Mouse (Mus musculus): Measurements from ENCODE around the gene Dda1.

Gene Dda1

DNA sequence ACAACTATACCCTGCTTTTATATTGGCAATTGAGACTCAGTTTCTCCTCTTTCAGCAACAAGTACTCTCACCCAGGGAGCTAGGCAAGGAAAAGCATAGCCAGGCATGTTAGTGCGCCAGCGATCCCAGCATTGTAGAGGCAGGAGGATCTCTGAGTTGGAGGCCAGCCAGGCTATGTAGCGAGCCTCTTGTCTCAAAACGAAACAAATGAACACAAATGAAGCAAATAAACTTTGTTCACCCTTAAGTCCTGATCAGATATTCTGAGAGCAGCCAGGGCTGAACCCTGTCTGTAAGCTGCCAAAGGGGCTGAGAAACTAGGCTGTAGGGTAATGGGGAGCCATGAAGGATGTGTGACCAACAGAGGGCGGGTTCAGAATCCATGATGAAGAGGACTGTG is 26.8 kb downstream of the Dda1 start:
- no peak for DNase-seq (ENCODE audit: low read depth, low spot score)

DNA sequence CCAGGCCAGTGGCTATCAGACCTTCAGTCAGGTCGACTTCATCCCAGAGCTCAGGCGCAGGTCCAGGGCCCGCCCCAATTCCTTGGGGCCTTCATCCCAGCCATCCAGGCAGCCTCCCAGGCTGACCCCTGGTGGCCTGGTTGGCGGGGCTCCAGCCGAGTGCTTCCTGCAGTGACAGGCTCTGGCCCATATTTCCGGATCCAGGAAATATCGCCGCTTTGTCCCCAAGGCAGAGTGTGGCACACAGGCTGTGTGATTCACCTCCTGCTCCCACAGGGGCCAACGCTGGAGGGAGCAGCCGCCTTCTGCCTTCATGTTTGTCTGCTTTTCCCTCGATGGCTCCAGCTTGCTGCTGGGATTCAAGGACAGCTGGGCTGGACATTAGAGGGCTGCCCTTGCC is 27.5 kb downstream of the Dda1 start:
- no peak for DNase-seq (ENCODE audit: low read depth, low spot score)

- DNase-seq (ENCODE audit: low read depth, low spot score): no peak
These were observed 28.2 kb downstream of the Dda1 start for GRCm38 (mm10) chr8:71497077-71497645.

- DNase-seq (ENCODE audit: low read depth, low spot score): peak; percentile 67
These were observed 29.0 kb downstream of the Dda1 start for GRCm38 (mm10) chr8:71497881-71498501.

DNA sequence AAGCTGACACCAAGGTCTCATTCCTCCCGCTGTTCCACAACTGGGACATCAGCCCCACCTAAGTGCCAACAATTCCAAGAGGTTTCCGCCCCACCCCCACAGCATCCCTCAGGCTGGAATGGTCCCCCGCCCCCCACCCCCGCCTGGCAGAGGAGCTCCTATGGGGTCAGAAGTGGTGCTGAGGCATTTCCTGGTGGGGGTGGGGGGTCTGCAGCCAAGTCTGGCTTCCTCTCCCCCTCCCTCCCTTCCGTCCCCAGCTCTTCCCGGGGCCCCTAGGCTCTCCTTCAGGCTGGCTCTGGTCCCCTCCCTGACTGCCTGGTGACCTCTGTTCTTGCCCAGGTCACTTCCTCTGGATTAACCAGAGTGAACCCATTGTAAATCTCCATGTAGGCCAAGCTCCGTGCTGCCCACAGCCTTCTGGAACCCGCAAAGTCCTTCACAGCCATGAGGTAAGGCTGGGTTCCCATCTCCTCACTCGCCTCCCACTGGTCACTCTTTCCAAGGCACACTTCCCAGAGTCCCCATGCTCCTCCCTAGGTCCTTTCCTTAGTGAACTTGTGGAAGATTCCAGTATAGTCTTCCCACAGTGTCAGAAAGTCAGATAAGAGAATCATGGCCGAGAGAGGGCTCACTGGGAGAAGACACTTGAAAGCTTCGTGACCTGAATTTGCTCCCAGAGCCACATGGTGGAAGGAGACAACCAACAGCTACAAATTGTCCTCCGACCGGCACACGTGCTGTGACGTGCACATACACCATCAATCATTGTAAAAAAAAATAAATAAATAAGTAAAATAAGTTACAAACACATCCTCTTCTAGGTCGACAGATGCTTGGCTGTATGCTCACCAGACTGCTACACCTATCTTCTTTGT is 30.1 kb downstream of the Dda1 start:
- DNase-seq (ENCODE audit: low read depth, low spot score): peak; percentile 76

DNA sequence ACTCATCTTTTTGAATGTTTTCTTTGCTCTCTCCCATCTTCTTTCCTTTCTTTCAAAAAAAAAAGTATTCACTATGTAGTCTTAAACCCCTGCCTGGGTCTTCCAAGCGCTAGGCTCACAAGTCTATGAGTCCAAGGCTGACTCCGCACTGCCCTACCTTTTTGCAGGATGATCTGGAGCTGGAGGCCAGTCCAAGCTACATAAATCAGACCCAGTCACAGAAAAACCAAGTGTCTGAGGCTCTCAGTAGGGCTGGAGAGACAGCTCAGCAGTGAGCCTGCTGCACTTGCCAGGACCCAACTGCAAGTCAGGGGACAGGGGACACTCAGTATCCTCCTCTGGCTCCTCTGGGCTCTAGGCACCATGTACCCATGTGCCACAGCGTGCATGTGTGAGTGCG is 35.4 kb downstream of the Dda1 start:
- no peak for DNase-seq (ENCODE audit: low read depth, low spot score)

DNA sequence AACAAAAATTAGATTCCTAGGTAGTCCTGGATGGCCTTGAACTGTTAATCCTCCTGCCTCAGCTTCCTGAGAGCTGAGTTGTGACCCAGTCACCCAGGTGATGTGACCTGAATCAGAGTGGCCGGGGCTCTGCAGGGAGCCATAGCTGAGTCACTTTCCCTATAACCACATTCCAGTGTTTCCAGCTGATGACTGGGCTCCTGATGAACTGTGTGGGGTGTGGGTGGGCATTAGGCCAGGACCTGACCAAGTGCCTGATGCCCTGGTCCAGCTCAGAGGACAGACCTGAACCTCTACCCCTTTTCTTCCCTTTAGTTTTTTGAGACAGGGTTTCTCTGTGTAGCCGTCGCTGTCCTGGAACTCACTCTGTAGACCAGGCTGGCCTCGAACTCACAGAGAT is 36.3 kb downstream of the Dda1 start:
- DNase-seq (ENCODE audit: low read depth, low spot score): no peak

- no peak for DNase-seq (ENCODE audit: low read depth, low spot score)
These were observed 37.0 kb downstream of the Dda1 start for GRCm38 (mm10) chr8:71505979-71506378.

GRCm38 (mm10) chr8:71507589-71508104 is 38.6 kb downstream of the Dda1 start:
- peak; percentile 94 for DNase-seq (ENCODE audit: low read depth, low spot score)

GRCm38 (mm10) chr8:71509316-71509715 is 40.3 kb downstream of the Dda1 start:
- no peak for DNase-seq (ENCODE audit: low read depth, low spot score)

- no peak for DNase-seq (ENCODE audit: low read depth, low spot score)
These were observed 42.6 kb downstream of the Dda1 start, which contains the start of gene Plvap for GRCm38 (mm10) chr8:71511644-71512043. TSS of gene Plvap (minus strand) at chr8:71511752.

- DNase-seq (ENCODE audit: low read depth, low spot score): no peak
These were observed 44.2 kb downstream of the Dda1 start for GRCm38 (mm10) chr8:71513018-71513754.

DNA sequence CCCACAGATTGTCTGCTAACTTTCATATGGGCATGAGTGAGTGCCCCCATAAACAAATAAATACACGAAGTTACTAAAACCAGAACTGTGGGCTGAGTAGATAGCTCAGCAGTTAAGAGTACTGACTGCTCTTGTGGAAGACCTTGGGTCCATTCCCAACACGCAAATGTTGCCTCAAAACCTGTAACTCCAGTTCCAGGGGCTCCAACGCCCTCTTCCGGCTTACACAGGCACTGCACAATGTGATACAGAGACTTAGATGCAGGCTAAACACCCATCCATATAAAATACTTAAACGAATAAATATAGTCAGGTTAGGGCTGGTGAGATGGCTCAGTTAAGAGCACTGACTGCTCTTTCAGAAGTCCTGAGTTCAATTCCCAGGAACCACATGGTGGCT is 46.0 kb downstream of the Dda1 start:
- DNase-seq (ENCODE audit: low read depth, low spot score): peak; percentile 67

- no peak for DNase-seq (ENCODE audit: low read depth, low spot score)
These were observed 47.8 kb downstream of the Dda1 start for GRCm38 (mm10) chr8:71516786-71517185.

DNA sequence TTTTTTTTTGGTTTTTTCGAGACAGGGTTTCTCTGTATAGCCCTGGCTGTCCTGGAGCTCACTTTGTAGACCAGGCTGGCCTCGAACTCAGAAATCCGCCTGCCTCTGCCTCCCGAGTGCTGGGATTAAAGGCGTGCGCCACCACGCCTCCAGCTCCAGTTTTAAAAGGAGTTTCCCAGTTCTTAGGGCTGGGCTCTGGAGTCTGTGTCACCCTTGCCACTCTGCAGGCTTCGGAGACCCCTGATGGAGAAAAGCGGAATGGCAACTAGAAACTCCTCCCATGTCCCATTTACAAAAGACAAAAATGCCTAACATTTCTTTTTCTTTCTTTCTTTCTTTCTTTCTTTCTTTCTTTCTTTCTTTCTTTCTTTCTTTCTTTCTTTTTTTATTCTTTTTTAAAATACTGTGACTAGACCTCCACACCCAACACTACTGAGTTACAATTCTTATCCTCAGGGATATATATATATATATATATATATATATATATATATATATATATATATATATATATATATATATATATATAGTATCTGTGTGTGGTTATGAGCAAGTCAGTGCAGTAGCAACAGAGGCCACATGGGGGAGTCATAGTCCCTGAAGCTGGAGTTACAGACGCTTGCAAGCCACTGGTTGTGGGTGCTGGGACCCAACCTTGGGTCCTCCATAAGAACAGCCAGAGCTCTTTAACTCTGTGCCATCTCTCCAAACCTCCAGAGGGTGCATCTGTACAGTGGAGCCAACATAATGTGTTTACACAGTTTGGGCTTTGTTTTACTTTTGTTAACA is 50.2 kb downstream of the Dda1 start:
- DNase-seq (ENCODE audit: low read depth, low spot score): peak; percentile 78

- DNase-seq (ENCODE audit: low read depth, low spot score): peak; percentile 98
These were observed 52.6 kb downstream of the Dda1 start for GRCm38 (mm10) chr8:71521634-71522033.

DNA sequence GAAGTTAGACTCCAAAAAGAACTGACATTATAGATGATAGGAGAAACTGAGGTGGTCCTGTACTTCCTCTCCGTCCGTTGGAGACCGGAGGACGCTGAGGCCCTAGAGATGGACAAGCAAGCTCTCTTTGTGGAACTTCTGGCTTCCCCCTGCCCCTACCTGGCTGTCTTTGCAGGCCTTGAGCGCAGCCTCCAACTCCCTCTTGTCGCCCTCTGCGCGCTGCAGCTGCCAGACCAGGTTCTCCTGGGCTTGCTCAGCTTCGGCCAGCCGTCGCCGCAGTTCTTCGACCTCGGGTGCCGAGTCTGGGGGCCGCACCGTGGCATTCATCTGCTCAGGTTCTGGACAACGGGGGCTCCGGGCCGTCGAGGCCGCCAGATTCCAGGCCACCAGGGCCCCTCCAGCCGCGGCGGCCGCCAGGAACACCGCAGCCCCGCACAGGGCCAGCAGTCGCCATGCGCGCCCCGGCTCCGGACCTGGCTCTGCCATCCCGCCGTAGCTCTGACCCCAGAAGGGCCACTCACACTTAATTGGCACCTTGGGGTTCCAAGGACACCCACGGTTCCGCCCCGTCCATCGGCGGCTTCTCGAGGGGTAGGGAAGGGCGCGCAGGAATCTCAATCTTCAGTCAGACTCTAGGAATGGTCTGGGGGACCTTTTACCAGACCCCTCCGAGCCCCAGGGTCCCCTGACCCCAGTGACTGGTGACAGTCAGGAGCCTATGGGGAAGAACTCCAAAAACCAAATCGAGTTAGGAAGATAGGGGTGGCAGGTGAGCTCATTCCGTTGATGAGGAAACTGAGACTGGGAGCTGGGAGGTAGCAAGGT is 56.4 kb downstream of the Dda1 start, which contains the start of gene Ccdc194:
Gene Ccdc194, minus strand, starts transcription at position 486 of the 825 bp plus-strand sequence.
- DNase-seq (ENCODE audit: low read depth, low spot score): no peak

Data from R1 (cell line).